Mouse (Mus musculus): ENCODE measurements around the gene Svep1. TPM values are rescaled to one million over a fixed set of nuclear protein-coding genes. Genes with fewer than 3 reads are reported as not detected.

Svep1 gene
- total and polyA plus RNA-seq, 3 experiments: not detected

- Histone ChIP-seq H3K27ac (ENCODE audit: control insufficient read depth, low read depth, low read length) (no peak overlapping the region), H3K9me3 (replicated peaks; ENCODE audit: insufficient read depth, low read length) (no peaks in the 10 kb centered on the region), H3K27me3 (ENCODE audit: control insufficient read depth in 1 of 2, insufficient read depth in 2 of 2, low read length in 2 of 2) (peaks cover 0 to 2% of the 10 kb centered on the region in 2 experiments; a peak in 1 of 4 replicates), H3K36me3 (ENCODE audit: control insufficient read depth in 1 of 2, insufficient read depth in 2 of 2, low read length in 2 of 2) (no peaks in the 10 kb centered on the region), H3K79me2 (ENCODE audit: control insufficient read depth, insufficient read depth, low read length, poor library complexity) (no peaks in the 10 kb centered on the region), H3K4me1 (ENCODE audit: control insufficient read depth in 1 of 2, insufficient read depth in 2 of 2, low read length in 2 of 2) (no peaks in the 10 kb centered on the region), H3K4me3 (ENCODE audit: control insufficient read depth in 1 of 2, insufficient read depth in 1 of 2, low read depth in 2 of 2, low read length in 2 of 2) (no peak overlapping the region), H3K9ac (ENCODE audit: control insufficient read depth, low read depth, low read length, poor library complexity, severe bottlenecking) (no peak overlapping the region)
- DNase-seq (ENCODE audit: low read depth, low spot score): no peak
- TF ChIP-seq NRF1 (IDR thresholded peaks at IDR 0.05; ENCODE audit: insufficient read depth, low read depth, low read length, poor library complexity, severe bottlenecking) (no peak), GATA1 (IDR thresholded peaks at IDR 0.05; ENCODE audit: low read depth, low read length) (no peak), ETS1 (IDR thresholded peaks at IDR 0.05; ENCODE audit: low read depth, low read length) (no peak), POLR2AphosphoS2 (IDR thresholded peaks at IDR 0.05; ENCODE audit: low read length) (no peak), POLR2A (IDR thresholded peaks at IDR 0.05; ENCODE audit: control insufficient read depth in 1 of 2, insufficient read depth in 1 of 2, low read depth in 1 of 2, low read length in 2 of 2, poor library complexity in 1 of 2) (no peak), ZMIZ1 (IDR thresholded peaks at IDR 0.05; ENCODE audit: low read depth, low read length) (no peak), KAT2A (conservative IDR thresholded peaks at IDR 0.05; ENCODE audit: low read depth, low read length) (no peak), RAD21 (IDR thresholded peaks at IDR 0.05; ENCODE audit: low read depth, low read length) (no peak), USF2 (IDR thresholded peaks at IDR 0.05; ENCODE audit: borderline replicate concordance in 1 of 2, insufficient read depth in 1 of 2, low read depth in 1 of 2, low read length in 2 of 2) (no peak), POLR2AphosphoS5 (IDR thresholded peaks at IDR 0.05; ENCODE audit: borderline replicate concordance, low read depth, low read length) (no peak), TAL1 (IDR thresholded peaks at IDR 0.05; ENCODE audit: low read length) (no peak), ZKSCAN1 (IDR thresholded peaks at IDR 0.05; ENCODE audit: low read depth, low read length) (no peak), CTCF (IDR thresholded peaks at IDR 0.05 in 2 of 3, conservative IDR thresholded peaks at IDR 0.05 in 1 of 3; ENCODE audit: control insufficient read depth in 1 of 3, insufficient read depth in 1 of 3, low read depth in 2 of 3, low read length in 3 of 3, poor library complexity in 1 of 3, severe bottlenecking in 1 of 3) (no peak), NELFE (IDR thresholded peaks at IDR 0.05; ENCODE audit: low read depth, low read length) (no peak), MAX (IDR thresholded peaks at IDR 0.05; ENCODE audit: low read length) (no peak), TCF12 (IDR thresholded peaks at IDR 0.05; ENCODE audit: low read depth, low read length) (no peak)
These were observed 95.7 kb downstream of the Svep1 start for GRCm38 (mm10) chr4:58111008-58111407.

- no peak for DNase-seq (ENCODE audit: low read depth, low spot score)
- peaks cover 0 to 2% of the 10 kb centered on the region in 2 experiments; a peak in 1 of 4 replicates for H3K27me3 ChIP-seq (ENCODE audit: control insufficient read depth in 1 of 2, insufficient read depth in 2 of 2, low read length in 2 of 2)
- H3K4me3 ChIP-seq (ENCODE audit: control insufficient read depth in 1 of 2, insufficient read depth in 1 of 2, low read depth in 2 of 2, low read length in 2 of 2): no peak overlapping the region
- no peak overlapping the region for H3K9ac ChIP-seq (ENCODE audit: control insufficient read depth, low read depth, low read length, poor library complexity, severe bottlenecking)
- TF ChIP-seq POLR2A (IDR thresholded peaks at IDR 0.05; ENCODE audit: control insufficient read depth in 1 of 2, insufficient read depth in 1 of 2, low read depth in 1 of 2, low read length in 2 of 2, poor library complexity in 1 of 2): no peak
- no peak for TF ChIP-seq EP300 (IDR thresholded peaks at IDR 0.05; ENCODE audit: low read depth in 1 of 2, low read length in 2 of 2)
- no peak for TF ChIP-seq E2F4 (IDR thresholded peaks at IDR 0.05; ENCODE audit: borderline replicate concordance, low read depth, low read length)
- TF ChIP-seq ZC3H11A (IDR thresholded peaks at IDR 0.05; ENCODE audit: low read depth, low read length): no peak
- TF ChIP-seq MAX (IDR thresholded peaks at IDR 0.05; ENCODE audit: low read length): no peak
- TF ChIP-seq MXI1 (IDR thresholded peaks at IDR 0.05; ENCODE audit: low read depth, low read length): no peak
- TF ChIP-seq CTCF (IDR thresholded peaks at IDR 0.05 in 2 of 3, conservative IDR thresholded peaks at IDR 0.05 in 1 of 3; ENCODE audit: control insufficient read depth in 1 of 3, insufficient read depth in 1 of 3, low read depth in 2 of 3, low read length in 3 of 3, poor library complexity in 1 of 3, severe bottlenecking in 1 of 3): no peak
- no peak for TF ChIP-seq POLR2AphosphoS5 (IDR thresholded peaks at IDR 0.05; ENCODE audit: borderline replicate concordance, low read depth, low read length)
- no peak for TF ChIP-seq CHD1 (IDR thresholded peaks at IDR 0.05; ENCODE audit: low read depth, low read length)
- no peak for TF ChIP-seq BHLHE40 (IDR thresholded peaks at IDR 0.05; ENCODE audit: borderline replicate concordance, low read depth, low read length)
- no peak for TF ChIP-seq NRF1 (IDR thresholded peaks at IDR 0.05; ENCODE audit: insufficient read depth, low read depth, low read length, poor library complexity, severe bottlenecking)
- no peaks in the 10 kb centered on the region for H3K4me1 ChIP-seq (ENCODE audit: control insufficient read depth in 1 of 2, insufficient read depth in 2 of 2, low read length in 2 of 2)
- H3K9me3 ChIP-seq (replicated peaks; ENCODE audit: insufficient read depth, low read length): no peaks in the 10 kb centered on the region
- H3K79me2 ChIP-seq (ENCODE audit: control insufficient read depth, insufficient read depth, low read length, poor library complexity): no peaks in the 10 kb centered on the region
- no peaks in the 10 kb centered on the region for H3K36me3 ChIP-seq (ENCODE audit: control insufficient read depth in 1 of 2, insufficient read depth in 2 of 2, low read length in 2 of 2)
- H3K27ac ChIP-seq (ENCODE audit: control insufficient read depth, low read depth, low read length): no peak overlapping the region
These were observed 96.9 kb downstream of the Svep1 start for GRCm38 (mm10) chr4:58109793-58110192.

All from MEL (cell line).